Mouse (Mus musculus) erythroblast, embryonic 14.5 days (primary cell): ENCODE results near the gene Batf3.

ENCODE experiments used
- GATA1 ChIP-seq: IDR thresholded peaks from 2 replicates; pipeline ENCODE4 v1.6.1; 2012; ENCODE audit warnings: low read length, inconsistent platforms, mixed read lengths
- TAL1 ChIP-seq: IDR thresholded peaks from 3 replicates; pipeline ENCODE4 v1.6.1; 2012; ENCODE audit warnings: low read length, inconsistent platforms, mixed read lengths

- TF ChIP-seq TAL1 (no peak), GATA1 (no peak)
Measured at GRCm38 (mm10) chr1:191154314-191154713, 56.7 kb downstream of the Batf3 start.
